Mouse (Mus musculus) frontal cortex, postnatal 10 days (tissue): ENCODE results near the gene Zdhhc19.

Experiments
- DNase-seq, 2 experiments: peaks; one replicate each; pipeline ENCODE4 v3.0.0; 2022; ENCODE audit warnings: low spot score in 2 of 2, mixed read lengths in 1 of 2

The Zdhhc19 gene

GRCm38 (mm10) chr16:32495965-32496364 lies at the start of gene Zdhhc19:
Gene Zdhhc19, plus strand, starts transcription at chr16:32496265.
- DNase-seq, result no peak

DNA sequence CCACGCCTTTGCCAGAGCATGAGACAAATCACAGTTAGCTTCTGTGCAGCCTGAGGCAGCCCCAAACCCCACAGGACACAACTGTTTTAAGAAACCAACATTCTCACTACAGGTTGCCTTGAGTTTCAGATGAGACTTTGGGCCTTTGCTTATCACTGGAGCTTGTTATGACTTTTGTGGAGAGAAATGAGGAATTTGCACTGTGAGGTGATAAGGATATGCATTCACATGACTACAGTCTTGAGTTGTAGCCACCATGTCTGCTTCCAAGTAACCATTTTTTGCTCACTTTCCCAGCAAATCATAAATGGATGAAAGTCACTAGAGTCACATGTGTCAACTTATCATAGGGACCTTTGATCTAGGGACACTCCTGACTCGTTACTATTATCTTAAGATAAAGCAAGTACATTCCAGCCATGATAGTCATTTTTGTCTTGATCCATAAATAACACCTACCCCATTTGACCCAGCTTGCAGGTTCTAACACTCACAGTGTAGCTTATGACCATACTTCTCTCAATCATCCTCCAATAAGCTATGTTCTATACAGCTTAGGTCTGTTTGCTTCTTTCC lies 49.4 kb upstream of the Zdhhc19 start:
- DNase-seq, result no peak

DNA sequence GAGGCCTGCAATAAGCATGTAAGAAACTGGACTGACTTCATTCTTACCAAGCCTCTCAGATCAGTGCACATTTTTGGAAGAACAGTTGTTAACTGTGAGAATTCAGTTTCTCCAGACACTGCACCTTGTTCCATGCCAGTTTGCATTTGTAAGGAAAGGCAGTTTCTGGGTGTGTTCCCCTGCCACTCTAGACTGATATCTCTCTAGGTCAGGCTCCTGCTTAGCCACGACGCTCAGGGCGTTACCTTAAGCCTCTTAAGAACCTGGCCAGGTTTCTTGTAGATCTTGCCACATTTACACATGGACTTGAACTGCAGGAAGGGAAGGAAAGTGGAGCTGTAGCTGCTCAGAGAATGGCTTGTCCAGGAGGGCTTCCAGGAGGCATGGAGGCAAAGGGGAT lies 46.4 kb upstream of the Zdhhc19 start:
- no peak for DNase-seq

DNA sequence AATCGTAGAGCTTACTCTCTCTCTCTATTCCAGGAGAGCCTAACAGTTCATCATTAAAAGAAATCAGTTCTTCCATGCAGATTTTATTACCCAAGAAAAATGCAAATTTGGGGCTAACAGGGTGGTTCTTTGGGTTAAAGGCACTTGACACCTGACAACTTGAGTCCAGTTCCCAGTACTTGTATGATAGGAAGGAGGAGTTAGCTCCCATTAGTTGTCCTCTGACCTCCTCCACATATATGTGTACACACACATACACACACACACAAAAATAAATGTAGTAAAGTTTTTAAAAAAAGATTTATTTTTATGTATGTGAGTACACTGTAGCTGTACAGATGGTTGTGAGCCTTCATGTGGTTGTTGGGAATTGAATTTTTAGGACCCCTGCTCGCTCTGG lies 45.9 kb upstream of the Zdhhc19 start:
- no peak for DNase-seq

- no peak for DNase-seq
Observed at GRCm38 (mm10) chr16:32453102-32453501, 43.0 kb upstream of the Zdhhc19 start.

DNA sequence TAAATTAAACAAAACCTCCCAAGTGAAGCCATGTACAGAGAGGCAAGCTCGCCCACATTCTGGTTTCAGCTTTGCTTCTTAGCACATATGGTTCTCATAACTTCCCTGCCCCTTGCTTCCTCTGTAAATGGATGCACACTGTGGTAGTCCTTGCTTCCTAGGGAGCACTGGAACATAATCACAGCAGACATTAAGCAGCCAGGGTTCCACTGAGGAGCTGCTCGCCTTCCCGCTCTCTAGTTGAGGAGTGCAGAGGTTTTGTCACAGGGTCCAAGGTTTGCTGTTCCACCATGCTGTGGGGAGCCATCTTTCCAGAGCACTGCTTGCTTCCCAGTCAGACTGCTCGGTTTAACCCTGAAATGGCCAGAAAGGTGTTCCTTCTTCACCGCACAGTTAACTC lies 41.4 kb upstream of the Zdhhc19 start:
- DNase-seq, result no peak

DNA sequence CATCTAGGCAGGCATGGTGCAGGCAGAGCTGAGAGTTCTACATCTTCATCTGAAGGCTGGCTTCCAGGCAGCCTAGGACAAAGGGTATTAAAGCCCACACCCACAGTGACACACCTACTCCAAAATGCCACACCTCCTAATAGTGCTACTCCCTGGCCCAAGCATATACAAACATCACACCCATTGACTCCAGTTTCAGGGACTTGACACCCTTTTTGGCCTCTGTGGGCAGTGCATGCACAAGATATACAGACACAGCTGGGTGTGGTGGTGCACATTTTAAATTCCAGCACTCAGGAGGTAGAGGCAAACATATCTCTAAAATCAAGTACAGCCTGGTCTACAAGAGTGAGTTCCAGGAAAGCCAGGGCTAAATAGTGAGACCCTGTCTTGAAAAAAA lies 40.0 kb upstream of the Zdhhc19 start:
- no peak for DNase-seq

- no peak for DNase-seq
Observed at GRCm38 (mm10) chr16:32456761-32457160, 39.3 kb upstream of the Zdhhc19 start.

DNA sequence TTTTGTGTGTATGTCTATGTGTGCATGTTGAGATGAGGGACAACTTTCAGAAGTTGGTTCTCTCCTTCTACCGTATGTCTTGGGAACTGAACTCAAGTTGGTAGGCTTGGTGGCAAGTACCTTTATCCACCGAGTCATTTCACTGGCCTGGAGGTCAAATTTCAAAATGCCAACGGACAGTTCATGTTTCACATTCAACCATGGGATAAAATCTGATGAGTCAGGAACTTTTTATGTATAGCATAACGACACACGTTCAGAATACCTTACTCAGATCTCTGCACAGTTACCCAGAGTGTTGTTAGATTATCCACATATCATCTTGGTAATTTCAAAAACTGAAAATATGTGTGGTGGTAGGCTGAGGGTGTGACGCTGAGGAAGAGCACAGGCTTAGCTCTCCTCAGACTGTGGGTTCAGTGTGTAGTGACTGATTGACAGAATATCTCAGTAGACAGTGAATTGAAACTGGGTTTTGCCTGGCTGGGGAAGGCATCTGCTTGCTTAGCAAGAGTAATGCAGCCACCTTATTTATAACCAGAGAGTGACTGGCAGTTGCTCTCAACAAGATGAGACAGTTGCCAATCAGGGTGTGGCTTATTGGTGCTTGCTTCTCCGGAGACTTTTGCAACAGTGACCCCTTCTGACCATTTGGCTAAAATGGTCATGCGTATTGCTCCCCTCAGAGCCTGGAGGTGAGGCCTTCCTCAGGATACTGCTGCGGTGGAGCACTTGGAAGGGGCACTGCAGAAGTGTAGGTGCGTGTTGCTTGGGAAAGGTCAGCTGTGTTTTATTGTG lies 38.3 kb upstream of the Zdhhc19 start:
- peak; percentile 11 to 12 for DNase-seq

GRCm38 (mm10) chr16:32460518-32460917 lies 35.5 kb upstream of the Zdhhc19 start:
- no peak for DNase-seq

GRCm38 (mm10) chr16:32461713-32462112 lies 34.4 kb upstream of the Zdhhc19 start:
- no peak for DNase-seq

DNA sequence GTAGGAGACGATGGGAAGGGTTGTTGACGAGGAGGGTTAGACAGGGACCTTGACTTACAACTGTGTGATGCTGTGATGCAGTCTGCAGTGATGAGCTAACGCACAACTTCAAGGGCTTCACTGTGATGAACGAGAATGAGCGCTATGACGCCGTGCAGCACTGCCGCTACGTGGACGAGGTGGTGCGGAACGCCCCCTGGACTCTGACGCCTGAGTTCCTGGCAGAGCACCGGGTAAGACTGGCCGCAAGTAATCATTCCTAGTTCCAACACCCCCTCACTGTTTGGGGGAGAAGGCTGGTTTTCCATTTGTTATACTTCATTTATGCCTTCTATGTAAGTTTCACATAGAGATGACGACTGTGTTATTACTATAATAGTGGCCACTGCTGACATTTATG lies 33.1 kb upstream of the Zdhhc19 start:
- no peak for DNase-seq

DNA sequence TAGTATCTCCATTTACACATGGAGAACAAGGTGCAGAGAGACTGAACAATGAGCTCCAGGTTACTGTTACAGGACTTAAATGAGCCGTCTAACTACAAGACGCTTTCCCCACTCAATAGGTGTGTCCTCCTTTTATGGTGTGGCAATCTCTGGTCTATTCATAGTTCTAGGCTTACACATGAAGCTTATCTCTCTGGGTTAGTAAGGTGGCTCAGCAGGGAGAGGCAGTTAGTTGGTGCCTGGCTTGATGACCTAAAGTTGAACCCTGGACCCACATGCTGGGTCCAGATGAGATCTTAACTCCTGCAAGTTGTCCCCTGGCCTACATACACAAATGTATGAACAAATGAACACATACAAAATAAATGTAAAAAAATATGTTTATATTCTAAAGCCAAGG lies 32.6 kb upstream of the Zdhhc19 start:
- no peak for DNase-seq

- DNase-seq, result no peak
Observed at GRCm38 (mm10) chr16:32464908-32465307, 31.2 kb upstream of the Zdhhc19 start.

DNA sequence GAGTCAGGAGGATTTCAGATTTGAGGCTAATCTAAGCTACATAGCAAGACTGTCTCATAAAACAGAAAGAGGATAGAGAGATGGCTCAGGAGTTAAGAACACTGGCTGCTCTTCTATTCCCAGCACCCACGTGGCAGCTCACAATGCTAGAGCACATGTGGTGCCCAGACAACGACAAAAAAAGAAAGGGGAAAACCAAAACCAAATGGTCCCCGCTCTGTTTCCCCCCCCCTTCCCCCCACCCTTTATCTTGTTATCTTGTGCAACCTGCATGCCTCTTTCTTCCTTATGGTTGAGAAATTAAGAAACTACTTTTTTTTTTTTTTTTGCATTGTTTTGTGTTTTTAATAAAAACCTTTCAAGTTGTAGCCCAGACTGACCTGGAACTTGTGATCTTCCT lies 27.6 kb upstream of the Zdhhc19 start:
- DNase-seq, result no peak

- no peak for DNase-seq
Observed at GRCm38 (mm10) chr16:32469404-32470105, 26.5 kb upstream of the Zdhhc19 start.

DNA sequence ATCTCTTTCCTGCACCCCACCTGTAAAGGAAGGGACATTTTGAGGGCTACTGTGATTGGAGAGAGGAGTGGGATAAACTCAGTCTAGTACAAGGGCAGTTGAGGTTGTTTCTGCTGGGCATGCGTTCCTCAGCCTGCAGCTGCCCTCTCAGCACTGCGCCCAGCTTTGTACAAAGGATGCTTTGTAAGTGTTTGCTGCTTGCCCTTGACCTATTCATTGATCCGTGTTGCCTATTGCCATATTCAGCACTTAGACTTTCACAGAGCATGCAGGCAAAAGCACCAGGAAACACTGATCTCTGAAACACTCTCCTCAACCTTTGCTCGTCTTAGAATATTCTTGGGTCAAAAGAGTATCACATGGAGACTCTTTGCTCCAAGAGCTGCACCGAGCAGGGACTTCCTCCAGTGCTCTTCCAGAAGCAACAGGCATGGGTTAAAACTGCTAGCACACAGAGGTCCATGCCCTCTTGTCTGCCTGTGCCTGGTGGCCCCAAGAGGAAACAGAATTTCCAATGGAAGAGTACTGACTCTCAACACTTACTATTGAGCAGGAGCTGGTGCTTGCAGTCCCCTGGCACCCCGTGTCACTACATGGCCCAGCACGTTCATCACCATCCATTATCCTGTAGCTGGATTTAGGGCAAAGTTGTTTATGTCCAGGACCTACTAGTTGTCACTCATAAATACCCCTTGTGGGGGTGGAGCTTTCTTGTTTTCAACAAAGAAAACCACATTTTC lies 23.6 kb upstream of the Zdhhc19 start:
- DNase-seq, result no peak

GRCm38 (mm10) chr16:32477315-32477714 lies 18.8 kb upstream of the Zdhhc19 start:
- no peak for DNase-seq

GRCm38 (mm10) chr16:32479415-32479814 lies 16.6 kb upstream of the Zdhhc19 start:
- DNase-seq, result no peak

GRCm38 (mm10) chr16:32484431-32484871 lies 11.6 kb upstream of the Zdhhc19 start:
- DNase-seq, result no peak

GRCm38 (mm10) chr16:32485209-32485608 lies 10.9 kb upstream of the Zdhhc19 start:
- DNase-seq, result no peak

DNA sequence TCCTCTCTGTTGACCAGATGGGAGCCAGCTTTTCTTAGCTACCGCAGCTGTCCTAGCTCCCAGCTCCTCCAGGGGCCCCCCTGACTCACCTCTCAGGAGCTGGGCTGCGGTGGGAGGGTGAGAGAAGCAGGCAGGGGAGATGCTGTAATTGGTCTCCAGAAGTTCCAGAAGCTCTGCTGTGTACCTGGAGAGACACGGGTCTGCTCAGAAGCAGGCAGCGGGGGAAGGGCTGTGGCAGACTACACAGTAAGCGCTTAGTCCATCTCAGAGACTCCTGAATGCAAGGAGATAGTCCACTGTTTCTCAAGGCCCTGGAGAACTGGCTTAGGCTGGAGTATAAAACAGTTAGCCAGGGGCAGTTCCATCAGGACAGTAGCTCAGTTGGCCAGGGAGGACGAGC lies 10.0 kb upstream of the Zdhhc19 start:
- no peak for DNase-seq
